Comparison of ENCODE assay signal across 12 mouse cellular contexts in genomic region chr7:140007781-140008180, GRCm38 (mm10). TPM values are rescaled to one million over a fixed set of nuclear protein-coding genes. Genes with fewer than 3 reads are reported as not detected.
"Had no signal": no experiment of that assay in that cellular context is flagged by ENCODE, and none has a peak within 500 bp of the region (broad histone marks: within the 10 kb centered on the region; RNA-seq: fewer than 3 reads in every experiment).

No protein-coding gene starts in this region.

- DNase-seq: lung, adult 18-20 months; lung, embryonic 14.5 days; lung, postnatal 10 days; midbrain, embryonic 14.5 days; retina, postnatal 1 day; right cerebral cortex, adult 18-20 months; right cerebral cortex, postnatal 14 days; thymus, adult 18-20 months; thymus, postnatal 36 days had no signal

RNA-seq across cellular contexts. Expression of gene 6430531B16Rik, which starts 29.2 kb away (rescaled TPM):
- total RNA-seq: liver, adult 2 months had no signal

RNA-seq across cellular contexts. Expression of gene Msx3, which starts 41.1 kb away (rescaled TPM):
- total RNA-seq: liver, adult 2 months; megakaryocyte, adult 5-6 weeks; megakaryocyte-erythroid progenitor cell, adult 5-6 weeks had no signal
